Mouse (Mus musculus) erythroblast, embryonic 14.5 days (primary cell): ENCODE data around the gene Olfr1402.

Experiments used
- GATA1 ChIP-seq: IDR thresholded peaks from 2 replicates; pipeline ENCODE4 v1.6.1; 2012; ENCODE audit warnings: low read length, inconsistent platforms, mixed read lengths
- TAL1 ChIP-seq: IDR thresholded peaks from 3 replicates; pipeline ENCODE4 v1.6.1; 2012; ENCODE audit warnings: low read length, inconsistent platforms, mixed read lengths

DNA sequence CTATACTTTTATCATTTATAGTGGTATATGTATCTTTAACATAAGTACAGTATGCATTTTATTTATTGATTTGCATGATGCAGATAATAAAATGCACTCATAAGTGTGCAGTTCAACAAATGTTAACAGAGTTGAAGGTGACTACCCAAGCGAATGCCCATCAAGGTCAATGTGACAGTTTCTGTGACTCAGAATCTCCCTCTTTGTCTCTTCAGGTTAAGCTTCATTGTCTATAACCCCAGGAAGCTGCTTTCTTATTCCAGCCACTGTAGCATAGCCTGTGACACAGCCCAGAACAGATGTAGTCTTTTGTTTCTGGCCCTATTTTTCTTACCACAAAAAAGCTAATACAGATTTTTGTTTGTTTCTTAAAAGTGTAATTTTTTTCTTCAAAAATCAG is 63.4 kb downstream of the Olfr1402 start:
- TF ChIP-seq TAL1 (no peak), GATA1 (no peak)
